Mouse (Mus musculus): ENCODE data around the gene Gm8947.
A peak's percentile ranks its signal among the peaks of the same experiment; 100 is the strongest.
"Not testable (repeated sequence)": the region's sequence is repeated elsewhere in the genome, so short reads cannot be mapped to it uniquely, and the experiment has no call there.

Gm8947 gene

DNA sequence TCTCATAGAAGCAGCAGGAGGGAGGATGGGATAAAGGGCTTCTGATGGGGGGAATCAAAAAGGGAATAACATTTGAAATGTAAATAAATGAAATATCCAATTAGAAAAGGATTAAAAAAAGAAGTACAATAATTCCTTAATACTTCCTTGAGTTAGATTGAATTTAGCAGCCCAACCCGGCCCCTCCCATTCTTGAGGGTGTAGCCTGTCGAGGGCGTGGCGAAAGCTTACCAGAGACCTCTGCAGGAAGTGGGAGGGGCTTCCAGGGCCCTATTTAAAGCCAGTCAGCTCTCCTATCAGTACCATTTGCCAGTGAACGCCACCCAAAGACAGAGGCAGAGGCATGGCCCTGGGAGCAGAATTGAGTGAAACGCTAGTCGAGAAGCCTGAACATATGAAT, at the start of gene Gm8947:
Gm8947 (plus strand) TSS at position 302 of the 400 bp plus-strand sequence.
- DNase-seq: not testable (repeated sequence)

DNA sequence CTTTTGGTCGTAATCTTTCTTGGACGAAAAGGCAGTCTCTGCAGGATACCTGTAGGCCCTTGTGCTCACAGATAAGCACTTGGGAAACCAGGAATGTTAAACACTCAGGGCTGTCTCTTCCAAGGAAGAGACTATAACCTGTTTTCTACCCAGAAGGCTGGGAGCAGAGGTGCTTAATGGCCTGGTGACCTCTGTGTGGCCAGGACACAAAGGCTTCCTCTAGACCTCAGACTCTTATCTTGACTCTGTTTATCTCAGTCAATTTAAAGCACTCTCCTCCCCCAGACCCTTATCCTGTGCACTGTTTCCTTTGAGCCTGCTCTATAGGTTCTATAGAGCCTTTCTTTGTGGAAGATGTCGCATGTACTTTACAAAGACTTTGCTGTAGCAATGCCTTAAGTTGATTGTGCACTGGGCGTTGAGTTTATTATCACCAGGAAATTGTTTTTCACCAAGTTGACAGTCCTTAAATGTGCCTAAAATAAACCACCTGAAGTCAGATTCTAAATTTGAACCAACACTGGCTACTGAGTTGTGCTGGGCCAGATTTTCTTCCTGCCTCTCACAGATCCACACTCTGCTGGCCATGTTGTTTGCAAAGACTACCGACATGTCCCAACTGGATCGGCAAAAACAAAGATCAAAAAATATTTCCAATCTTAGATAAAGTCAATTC, 47.6 kb upstream of the Gm8947 start:
- DNase-seq: no peak

DNA sequence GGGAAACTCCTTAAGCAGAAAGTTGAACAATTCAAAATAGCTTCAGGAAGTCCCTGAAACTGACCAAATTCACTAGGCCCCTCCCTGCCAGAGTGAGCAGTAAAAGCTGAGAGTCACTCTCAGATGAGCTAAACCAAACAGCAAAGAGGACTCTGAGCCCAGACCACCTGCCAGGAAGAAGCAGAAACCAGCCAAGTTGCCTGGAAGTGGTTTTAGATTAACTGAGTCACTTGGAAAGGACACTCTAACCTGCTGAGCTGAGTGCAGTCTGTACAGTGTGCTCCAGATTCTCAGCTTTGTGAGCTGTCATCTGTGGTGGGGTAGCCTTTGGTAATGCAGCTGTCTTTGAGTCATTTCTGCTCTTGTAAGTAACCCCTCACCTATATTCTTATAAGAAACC, 44.4 kb upstream of the Gm8947 start:
- no peak for DNase-seq

DNA sequence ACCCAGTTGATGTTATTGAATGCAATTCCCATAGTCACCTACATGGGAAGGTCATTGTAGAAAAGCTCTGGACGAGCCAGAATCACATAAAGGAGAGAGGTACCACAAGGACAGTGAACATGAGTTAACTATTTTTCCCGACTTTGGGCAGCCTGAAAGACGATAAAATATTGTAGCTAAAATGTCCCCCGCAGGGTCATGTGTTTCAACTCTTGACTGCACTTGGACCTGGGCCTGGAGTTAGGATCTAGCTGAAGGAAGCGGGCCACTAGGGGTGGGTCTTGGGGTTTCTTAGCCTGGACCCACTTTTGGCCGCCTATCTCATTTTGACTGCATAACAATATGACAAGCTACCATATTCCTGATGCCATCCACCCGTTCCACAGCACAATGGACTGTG, 42.0 kb upstream of the Gm8947 start:
- no peak for DNase-seq

DNA sequence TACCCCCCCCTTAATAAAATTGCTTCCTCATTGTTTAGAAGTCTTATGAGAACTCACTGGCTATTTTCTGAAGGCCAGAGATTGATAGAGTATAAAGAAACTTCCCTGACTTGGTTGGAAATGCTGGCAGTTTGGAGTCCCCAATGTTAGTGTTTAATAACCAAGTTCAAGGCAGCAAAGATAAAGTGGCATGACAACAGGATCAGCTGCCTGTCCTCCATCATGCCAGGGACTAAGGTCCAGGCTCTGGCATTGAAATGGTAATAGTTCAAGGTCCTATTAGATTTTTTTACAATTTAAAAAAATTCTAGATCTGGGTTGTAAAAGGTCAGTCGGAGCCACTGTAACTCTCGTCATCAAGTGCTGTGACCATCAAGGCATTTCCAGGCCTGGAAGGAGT, 41.1 kb upstream of the Gm8947 start:
- no peak for DNase-seq

DNA sequence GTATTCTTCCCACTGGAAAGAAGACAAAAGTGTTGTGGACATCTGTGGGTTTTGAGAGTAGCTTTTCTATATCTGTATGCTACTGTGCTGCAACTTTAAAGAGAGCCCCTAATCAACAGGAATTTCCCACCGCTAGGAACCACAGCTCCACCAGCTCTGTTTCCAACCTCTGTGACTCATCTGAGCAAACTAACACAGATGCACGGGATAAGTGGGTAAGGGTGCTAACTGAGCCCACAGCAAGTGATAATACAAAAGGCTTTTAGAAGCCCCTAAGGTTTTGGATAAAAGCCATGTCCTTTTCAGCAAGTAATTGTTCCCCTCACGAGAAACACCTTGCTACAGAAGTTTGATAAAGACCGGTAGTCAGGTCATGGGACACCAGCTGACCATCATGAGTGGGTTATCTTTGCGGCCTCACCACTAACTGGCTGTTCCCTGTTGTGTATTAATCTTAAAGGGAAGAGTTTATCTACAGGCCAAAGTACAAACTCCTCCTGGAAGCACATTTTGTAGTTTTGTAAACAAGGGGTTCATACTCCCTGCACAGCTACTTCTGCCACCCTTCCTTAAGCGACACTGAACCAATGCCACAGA, 39.0 kb upstream of the Gm8947 start:
- no peak for DNase-seq

DNA sequence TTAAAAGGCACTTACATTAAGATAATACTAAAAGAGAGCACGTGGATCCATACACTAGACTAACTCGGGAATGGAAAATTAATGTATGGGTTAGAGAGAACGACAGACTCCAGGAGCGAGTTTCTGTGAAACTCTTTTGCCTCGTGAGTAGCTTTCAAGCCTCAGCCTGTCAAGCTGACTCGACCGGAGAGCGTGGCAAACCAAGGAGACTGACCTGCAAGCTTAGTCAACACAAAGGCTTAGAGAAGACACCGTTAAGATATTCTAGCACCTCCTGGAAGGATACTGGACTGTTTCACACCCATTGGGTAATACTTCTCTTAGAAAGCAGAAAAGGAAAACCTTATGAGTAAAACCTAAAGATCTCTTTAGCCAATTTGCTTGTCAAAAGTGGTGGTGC, 38.0 kb upstream of the Gm8947 start:
- DNase-seq: not testable (repeated sequence)

DNA sequence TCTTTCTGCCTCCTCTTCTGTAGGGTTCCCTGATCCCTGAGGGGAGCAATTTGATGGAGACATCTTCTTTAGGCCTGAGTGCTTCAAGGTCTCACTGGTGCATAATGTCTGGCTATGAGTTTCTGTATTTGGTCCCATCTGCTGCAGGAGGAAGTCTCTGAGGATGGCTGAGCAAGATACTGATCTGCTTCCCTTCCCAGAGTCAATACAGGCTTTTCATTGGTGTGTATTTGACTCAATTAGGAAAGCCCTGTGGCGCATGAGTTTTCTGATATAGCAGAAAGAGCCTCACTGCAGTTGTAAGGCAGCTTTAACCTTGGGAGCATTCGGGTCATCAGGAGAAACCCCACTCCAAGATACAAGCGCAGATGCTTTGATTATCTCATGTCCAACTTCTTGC, 36.0 kb upstream of the Gm8947 start:
- DNase-seq: no peak

DNA sequence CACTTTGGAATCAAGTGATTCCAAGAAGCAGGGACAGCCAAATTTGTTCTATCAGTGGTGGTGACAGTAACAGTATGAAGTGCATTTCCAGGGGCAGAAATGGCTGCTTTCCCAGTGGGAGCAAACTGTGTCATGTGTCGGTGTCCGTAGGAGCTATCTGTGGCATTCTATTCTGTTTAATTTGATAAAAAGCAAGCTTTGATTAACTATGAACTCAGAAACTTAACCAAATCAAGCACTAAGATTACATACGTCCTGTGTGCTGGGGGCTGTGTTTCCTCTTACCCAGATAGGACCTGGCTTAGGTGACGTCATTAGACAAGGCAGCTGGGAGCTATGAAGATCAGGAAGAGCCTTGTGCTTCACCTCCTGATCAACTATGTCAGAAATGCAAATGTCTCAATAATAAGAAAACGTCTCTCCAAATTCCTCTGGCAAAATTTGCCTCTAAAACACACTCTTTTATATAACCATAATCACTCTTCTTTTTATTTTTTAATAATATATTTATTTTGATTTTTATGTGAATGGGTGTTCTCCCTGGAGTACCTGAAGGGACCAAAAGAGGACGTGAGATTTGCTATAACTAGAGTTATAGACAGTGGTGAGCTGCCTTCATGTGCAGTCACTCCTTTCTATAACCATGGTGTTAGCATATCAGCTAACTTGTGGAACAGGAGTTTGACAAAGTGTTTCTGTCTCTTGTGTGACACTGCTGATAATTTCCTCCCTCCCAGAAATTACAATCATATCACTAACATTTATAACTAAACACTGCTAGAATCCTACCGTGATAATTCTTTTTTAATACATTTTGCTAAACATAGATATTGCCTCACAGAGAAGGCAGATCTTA, 35.2 kb upstream of the Gm8947 start:
- DNase-seq: no peak

DNA sequence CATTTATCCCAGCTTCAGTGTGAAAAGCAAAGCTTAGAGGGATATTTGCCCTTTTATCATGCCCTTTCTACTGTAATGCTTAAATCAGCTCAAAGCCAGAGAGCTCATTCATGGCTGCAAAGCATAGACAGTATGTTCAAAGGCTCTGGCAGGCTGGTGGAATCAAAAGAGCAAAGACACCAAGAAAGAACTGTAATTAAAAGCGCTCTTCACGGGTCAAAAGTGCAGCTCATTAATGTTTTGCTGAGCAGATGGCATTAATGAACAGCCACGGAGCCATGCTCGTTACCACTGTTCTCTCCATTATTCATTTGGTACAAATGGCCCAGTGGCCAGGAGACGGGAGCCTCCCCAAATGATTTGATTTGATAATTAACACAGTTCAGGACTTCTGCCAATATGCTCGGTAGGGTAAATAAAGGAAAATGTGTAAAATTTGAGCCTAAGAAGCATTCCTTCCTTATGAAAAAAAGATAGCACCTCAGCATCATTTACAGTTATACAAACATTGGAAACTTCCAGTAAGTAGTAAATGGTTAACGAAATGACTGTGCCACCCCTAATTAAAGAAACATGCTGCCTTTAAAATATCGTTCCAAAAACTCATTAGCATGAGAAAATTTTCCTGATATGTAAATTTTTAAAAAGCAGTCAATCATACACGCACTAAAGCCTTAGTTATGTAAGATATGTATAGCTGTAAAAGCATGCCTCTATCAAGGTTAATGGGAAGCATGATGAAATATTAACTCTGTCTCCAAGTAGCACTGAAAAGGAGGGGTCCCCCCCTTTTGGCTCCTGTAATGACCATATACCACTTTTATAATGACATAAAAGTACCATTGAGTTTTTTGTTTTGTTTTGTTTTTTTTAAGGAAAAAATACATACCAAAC, 34.0 kb upstream of the Gm8947 start:
- DNase-seq: no peak

DNA sequence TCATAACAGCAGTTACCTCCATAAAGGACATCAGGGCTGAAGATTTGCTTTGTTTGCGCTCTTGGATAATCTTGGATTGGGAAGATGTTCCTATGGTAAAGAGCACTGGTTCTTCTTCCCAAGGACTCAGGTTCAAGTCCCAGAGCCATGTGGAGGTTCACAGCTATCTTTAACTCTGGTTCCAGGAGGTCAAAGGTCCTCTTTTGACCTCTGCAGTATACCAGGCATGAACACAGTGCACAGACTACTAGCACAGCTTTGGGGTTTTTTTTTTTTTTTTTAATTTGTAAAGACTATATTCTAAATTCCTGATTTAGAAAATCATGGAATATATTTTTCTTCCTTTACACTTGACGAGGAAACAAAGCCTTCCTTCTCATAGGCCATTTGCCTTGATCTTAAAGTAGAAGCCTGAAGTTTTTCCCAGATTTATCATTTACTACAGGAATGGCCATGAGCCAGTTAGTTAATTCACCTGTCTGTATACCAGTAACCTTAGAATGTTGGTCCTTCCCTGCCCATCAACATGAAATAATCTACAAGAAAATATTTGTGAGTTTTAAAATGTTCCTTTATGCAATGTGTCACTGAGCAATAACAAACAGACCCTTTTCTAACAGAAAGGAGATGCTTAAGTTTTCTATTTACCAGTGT, 33.2 kb upstream of the Gm8947 start:
- DNase-seq: no peak

DNA sequence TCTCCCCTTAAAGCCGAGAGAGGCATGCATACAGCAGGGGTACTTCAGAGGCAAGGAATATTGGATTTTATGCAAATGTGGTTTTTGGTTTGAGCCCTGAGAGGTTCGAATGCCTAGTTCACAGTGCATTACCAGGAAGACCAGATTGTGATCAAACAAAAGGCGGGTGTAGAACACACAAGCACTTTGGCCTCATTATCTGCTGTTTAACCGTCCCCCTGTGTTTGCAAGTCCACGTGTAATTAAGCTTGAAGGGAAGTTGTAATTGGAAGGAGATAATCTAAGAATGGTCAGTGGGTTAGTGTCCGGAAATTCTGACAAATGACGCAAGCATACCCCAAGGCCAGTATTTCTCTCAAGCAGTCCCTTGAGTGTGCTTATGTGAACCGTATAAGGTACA, 26.1 kb upstream of the Gm8947 start:
- no peak for DNase-seq

DNA sequence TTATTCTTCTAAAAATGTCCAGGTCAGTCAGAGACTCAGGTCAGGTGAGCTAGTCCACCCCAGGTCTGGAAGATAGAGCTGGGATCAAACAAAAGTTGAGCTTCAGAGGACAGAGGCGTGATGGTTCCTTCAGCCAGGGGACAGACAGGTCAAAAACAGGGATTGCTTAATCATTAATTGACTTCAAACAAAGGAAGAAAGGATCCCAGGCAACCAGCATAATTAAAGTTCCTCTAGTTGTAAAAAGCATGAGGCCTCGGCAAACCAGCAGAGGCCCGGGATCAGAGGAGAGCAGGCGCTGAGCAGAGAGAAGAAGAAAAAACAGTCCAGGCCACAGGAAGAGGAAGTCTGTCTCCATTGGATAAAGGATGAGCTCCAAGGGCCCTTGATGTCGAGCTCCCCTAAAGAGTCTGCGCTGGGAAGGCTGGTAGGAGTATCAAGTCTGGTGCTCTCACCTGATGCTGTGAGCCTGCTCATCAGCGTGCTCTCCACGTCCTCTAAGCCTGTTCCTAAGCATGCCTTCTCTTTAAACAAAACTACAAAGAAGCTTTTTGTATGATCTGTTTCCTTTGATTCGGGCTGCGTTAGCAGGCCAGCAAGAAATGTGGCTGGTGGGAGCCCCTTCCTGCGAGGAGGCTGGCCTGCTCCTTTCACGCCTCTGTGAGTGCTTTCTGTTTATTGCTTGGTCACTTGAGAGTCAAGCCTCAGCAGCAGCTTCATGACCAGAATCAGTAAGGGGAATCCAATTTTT, 24.7 kb upstream of the Gm8947 start:
- DNase-seq: no peak

DNA sequence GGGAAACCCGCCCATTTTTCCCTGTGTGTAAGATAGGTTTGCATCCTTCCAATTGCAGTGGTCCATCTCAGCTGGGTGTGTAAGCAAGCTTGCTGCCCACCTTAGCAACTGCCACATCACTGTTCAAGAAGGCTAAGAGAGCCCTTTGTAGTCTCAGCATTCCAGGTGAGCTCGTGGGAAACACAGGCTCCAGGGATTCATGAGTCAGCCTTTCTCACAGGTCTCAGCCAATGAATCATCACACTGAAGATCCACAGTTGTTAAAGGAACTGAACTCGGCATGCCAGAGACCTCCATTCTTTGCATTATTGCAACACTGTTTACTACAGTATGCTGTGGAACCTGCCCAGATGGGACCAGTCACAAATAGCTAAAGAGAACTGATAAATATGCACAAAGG, 23.5 kb upstream of the Gm8947 start:
- no peak for DNase-seq

DNA sequence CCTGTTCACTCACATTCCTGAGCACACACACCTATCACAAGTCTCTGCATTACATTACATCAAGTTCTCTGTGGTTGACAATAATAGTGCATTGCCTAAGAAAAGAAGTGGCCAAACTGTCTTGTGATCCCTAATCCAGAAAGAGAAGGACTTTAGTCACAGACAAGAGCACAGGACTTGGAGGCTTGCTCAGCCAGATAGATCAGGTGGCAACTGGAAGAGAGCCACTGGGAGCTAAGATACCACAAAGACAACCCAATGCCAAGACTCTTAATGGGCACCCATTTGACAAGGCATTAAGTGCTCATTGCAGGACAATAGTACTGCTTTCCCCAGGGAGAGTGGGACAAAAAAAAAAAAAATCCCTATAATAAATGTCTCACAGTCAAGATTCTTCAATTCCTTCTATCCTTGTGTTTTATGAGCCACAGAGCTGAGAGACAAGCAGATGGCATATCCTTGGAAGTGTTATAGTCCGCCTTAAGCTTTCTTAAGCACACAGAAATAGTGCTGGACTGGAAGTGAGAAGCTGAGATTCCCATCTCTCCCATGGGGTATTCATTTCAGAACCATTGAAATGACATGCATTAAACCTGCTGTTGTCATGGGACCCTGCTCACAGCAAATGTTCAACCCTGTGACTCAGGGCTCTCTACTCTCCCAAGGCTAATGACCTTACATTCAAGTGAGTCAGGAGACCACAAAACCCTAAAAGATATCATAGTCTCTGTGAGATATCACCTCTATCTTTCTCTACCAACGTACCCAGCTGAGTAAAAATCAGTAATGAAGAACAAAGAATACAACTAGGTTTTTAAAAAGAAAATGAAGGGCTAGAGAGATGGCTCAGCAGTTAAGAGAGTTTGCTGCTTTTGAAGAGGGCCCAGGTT, 20.4 kb upstream of the Gm8947 start:
- no peak for DNase-seq

DNA sequence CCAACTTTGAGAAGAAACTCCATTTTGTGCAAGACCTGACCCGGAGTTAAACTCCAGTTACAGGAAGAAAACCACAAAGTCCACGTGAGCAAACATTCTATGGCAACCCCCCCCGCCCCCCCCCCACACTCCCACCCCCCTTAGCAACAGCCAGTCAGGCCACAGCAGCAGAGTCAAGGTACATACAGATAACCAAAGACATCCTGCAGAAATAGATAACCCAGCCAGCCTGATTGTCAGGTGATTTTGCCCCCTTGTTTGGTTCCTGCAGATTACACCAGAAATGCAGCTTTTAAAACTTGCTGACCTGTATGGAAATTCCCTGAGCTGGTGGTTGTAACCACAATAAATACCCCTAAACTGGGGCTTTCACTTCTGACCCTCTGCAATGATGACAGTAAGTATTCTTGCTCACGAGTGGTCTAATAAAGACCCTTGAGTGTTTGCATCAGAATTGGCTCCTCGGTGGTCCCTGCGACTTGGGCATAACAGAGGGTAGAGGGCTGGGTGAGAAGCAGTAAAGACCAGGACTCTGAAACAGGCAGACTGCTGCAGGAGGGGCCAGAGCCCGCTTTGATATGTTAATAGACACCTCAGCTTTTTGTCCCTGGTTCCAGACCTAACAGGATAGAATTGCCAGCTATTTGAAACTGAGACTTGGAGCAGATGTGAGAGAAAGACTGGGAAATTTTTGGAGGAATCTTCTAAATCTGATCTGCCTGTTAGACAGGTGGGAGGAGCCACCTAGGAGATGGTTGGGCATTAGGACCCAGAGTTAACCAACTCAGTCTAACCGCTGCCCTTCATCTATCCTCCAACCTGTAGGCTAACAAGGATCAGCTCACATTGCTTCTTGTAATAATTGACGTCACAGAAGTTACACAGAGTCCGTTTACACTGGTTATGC, 14.9 kb upstream of the Gm8947 start:
- DNase-seq: no peak

DNA sequence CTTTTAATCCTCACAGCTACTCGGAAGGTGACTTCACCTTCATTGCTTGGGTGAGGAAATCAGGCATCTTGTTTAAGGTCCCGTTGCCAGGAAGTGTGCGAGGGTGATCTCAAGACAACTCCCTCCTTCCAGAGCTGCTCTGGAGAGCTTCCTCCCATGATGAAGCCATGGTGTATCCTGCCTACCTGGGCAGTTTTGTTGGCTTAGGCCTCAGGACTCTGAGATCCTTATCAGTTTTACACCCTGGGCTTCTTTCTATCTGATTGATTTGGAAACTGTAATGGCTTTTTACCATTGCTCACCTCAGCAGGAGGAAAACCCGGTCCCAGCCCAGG, 14.3 kb upstream of the Gm8947 start:
- DNase-seq: peak in 1 of 2 experiments; percentile 11

DNA sequence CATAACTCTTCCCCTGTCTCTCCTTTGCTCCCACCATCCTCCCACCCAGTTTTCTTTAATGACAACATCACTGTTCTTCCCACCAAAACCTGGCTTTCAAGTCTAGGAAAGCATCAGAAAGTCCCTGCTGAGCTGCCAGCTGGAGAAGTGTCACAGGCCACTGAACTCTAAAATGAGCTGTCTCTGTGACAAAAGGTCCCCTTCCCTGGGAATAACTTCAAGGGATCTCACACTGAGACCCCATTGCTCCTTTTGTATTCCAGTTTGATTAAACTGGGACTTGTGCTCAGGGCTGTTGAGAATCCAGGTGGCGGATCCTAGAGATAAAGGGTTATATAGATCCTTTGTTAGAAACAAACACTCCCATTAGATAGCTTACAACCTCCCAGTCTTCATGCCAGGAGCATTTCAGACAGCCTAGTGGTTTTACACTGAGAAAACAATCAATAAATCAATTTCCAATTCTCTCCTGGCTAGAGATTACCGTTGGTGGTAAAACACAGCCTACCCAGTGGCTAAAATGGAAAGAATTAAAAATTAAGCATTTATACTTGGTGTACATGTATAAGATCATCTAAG, 13.6 kb upstream of the Gm8947 start:
- no peak for DNase-seq

DNA sequence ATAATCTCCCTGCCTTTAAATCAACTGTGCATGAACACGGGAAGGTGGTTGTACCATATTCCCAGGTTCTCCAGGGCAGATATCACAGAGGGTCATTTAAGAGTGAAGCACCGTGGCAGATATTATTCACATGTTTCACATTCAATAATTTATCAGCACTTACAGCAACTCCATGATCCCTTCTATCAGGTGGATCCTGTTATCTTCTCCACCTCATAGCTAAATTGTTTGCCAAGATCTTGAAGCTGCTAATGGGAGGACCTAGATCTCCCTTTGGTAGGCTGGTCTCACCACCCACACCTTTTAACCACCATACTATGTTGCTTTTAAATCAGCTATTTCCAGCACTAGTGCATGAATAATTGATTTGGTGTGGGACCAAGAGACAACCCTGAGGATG, 12.0 kb upstream of the Gm8947 start:
- DNase-seq: no peak
